Mouse (Mus musculus): ENCODE results near the gene Phpt1.

Gene Phpt1

GRCm38 (mm10) chr2:25582466-25583119 lies 7.6 kb upstream of the Phpt1 start:
- DNase-seq (ENCODE audit: low spot score in 2 of 2), result peak; percentile 84 to 88

GRCm38 (mm10) chr2:25581901-25582301 lies 6.9 kb upstream of the Phpt1 start:
- DNase-seq (ENCODE audit: low spot score in 2 of 2), result peak in 1 of 2 experiments; percentile 47

- DNase-seq (ENCODE audit: low spot score in 2 of 2), result peak; percentile 70 to 77
Observed at GRCm38 (mm10) chr2:25581294-25581864, 6.4 kb upstream of the Phpt1 start, which contains the start of gene Ajm1. TSS of gene Ajm1 (minus strand) at chr2:25581757.

- DNase-seq (ENCODE audit: low spot score in 2 of 2), result peak in 1 of 2 experiments; percentile 36
Observed at GRCm38 (mm10) chr2:25580621-25581101, 5.6 kb upstream of the Phpt1 start.

- DNase-seq (ENCODE audit: low spot score in 2 of 2), result peak in 1 of 2 experiments; percentile 48
Observed at GRCm38 (mm10) chr2:25579737-25580460, 4.9 kb upstream of the Phpt1 start.

GRCm38 (mm10) chr2:25578796-25579736 lies 4.0 kb upstream of the Phpt1 start:
- no peak for DNase-seq (ENCODE audit: low spot score in 2 of 2)

GRCm38 (mm10) chr2:25577951-25578795 lies 3.1 kb upstream of the Phpt1 start:
- DNase-seq (ENCODE audit: low spot score in 2 of 2), result no peak

- peak in 1 of 2 experiments; percentile 19 for DNase-seq (ENCODE audit: low spot score in 2 of 2)
Observed at GRCm38 (mm10) chr2:25576965-25577891, 2.2 kb upstream of the Phpt1 start.

- DNase-seq (ENCODE audit: low spot score in 2 of 2), result no peak
Observed at GRCm38 (mm10) chr2:25576028-25576850, 1.2 kb upstream of the Phpt1 start.

GRCm38 (mm10) chr2:25575432-25576027 lies 506 bp upstream of the Phpt1 start:
- no peak for DNase-seq (ENCODE audit: low spot score in 2 of 2)

- peak in 1 of 2 experiments; percentile 44 for DNase-seq (ENCODE audit: low spot score in 2 of 2)
Observed at GRCm38 (mm10) chr2:25574136-25574535, 888 bp downstream of the Phpt1 start.

- no peak for DNase-seq (ENCODE audit: low spot score in 2 of 2)
Observed at GRCm38 (mm10) chr2:25573068-25573467, 2.0 kb downstream of the Phpt1 start.

GRCm38 (mm10) chr2:25571221-25571620 lies 3.8 kb downstream of the Phpt1 start:
- DNase-seq (ENCODE audit: low spot score in 2 of 2), result no peak

- DNase-seq (ENCODE audit: low spot score in 2 of 2), result no peak
Observed at GRCm38 (mm10) chr2:25569323-25569722, 5.7 kb downstream of the Phpt1 start.

- no peak for DNase-seq (ENCODE audit: low spot score in 2 of 2)
Observed at GRCm38 (mm10) chr2:25568473-25569019, 6.5 kb downstream of the Phpt1 start.

GRCm38 (mm10) chr2:25566558-25566957 lies 8.5 kb downstream of the Phpt1 start:
- no peak for DNase-seq (ENCODE audit: low spot score in 2 of 2)

GRCm38 (mm10) chr2:25565741-25566140 lies 9.3 kb downstream of the Phpt1 start:
- no peak for DNase-seq (ENCODE audit: low spot score in 2 of 2)

GRCm38 (mm10) chr2:25561946-25562345 lies 13.1 kb downstream of the Phpt1 start:
- no peak for DNase-seq (ENCODE audit: low spot score in 2 of 2)

Measured in frontal cortex, postnatal 14 days (tissue).